Mouse (Mus musculus): ENCODE data around the gene Ehhadh.

DNA sequence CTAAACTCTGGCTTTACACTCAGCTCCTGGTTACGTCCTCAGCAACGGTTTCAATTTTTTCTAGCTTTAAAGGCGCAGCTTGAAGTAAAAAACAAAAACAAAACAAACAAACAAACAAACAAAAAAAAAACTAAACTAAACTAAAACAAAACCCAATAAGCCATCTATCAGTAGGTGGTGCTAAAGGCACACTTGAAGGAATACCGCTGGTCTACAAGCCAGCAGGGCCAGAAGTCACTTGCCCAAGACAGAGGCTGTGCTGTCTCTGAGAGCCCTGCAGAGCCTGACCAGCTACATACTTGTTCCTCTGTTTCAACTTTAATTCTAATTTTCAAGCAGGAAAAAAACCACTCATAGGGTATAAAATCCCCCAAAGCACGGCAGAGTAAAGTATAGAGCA, 17.9 kb downstream of the Ehhadh start:
- TF ChIP-seq TCF3 (IDR thresholded peaks at IDR 0.05; ENCODE audit: insufficient read length, low read depth), result no peak
- no peak for TF ChIP-seq POLR2A (IDR thresholded peaks at IDR 0.05; ENCODE audit: insufficient read length, low read depth)
- no peak for TF ChIP-seq USF1 (IDR thresholded peaks at IDR 0.05; ENCODE audit: low read depth)
- no peak for TF ChIP-seq MYOD1 (IDR thresholded peaks at IDR 0.05; ENCODE audit: control insufficient read depth in 1 of 3, insufficient read length in 2 of 3, low read depth in 2 of 3)
- TF ChIP-seq POLR2AphosphoS2 (IDR thresholded peaks at IDR 0.05; ENCODE audit: insufficient read length, low read depth), result no peak
- TF ChIP-seq E2F4 (IDR thresholded peaks at IDR 0.05; ENCODE audit: insufficient read depth), result no peak
- TF ChIP-seq MAX (IDR thresholded peaks at IDR 0.05; ENCODE audit: low read depth), result no peak
- TF ChIP-seq TCF12 (IDR thresholded peaks at IDR 0.05; ENCODE audit: insufficient read depth, poor library complexity, severe bottlenecking), result no peak
- no peak for TF ChIP-seq CEBPB (IDR thresholded peaks at IDR 0.05; ENCODE audit: insufficient read depth, poor library complexity, severe bottlenecking)
- TF ChIP-seq MYOG (IDR thresholded peaks at IDR 0.05; ENCODE audit: control insufficient read depth in 1 of 3, insufficient read depth in 1 of 3, insufficient read length in 2 of 3, low read depth in 2 of 3), result no peak
